Comparison of ENCODE assay signal across 8 mouse cellular contexts in genomic region chrX:75381699-75382098, GRCm38 (mm10). TPM values are rescaled to one million over a fixed set of nuclear protein-coding genes. Genes with fewer than 3 reads are reported as not detected.
DNase-seq lines count a peak whose midpoint lies in the region; ATAC-seq and TF ChIP-seq lines count a peak whose summit lies in the region.

No protein-coding gene starts in this region.

- H3K9me3 ChIP-seq in megakaryocyte, embryonic 14.5 days = no peaks in the 10 kb centered on the region
- no peaks in the 10 kb centered on the region for H3K9me3 ChIP-seq in limb, embryonic 10.5 days (replicated peaks)

- ATAC-seq in megakaryocyte, adult 5-6 weeks (ENCODE audit: poor library complexity, severe bottlenecking) = no peak

- WGBS in cerebellum, adult 2 months = 59% methylated on average over 5 of the region's 5 CpGs
- WGBS in limb, embryonic 10.5 days = 84% methylated on average over 5 of the region's 5 CpGs

- H3K4me3 ChIP-seq in cerebellum, adult 2 months (replicated peaks; ENCODE audit: insufficient read depth, low read depth, low read length) = peak overlapping the region; percentile 99
- H3K4me3 ChIP-seq in megakaryocyte, embryonic 14.5 days (replicated peaks) = peak overlapping the region; percentile 93
- peak overlapping the region; percentile 57 for H3K4me3 ChIP-seq in limb, embryonic 10.5 days

- DNase-seq in cerebellum, adult 2 months = peak in 1 of 2 experiments; percentile 0
- DNase-seq in cerebellum, postnatal 36 days = no peak
- no peak for DNase-seq in limb, embryonic 10.5 days (ENCODE audit: low spot score)
- peak; percentile 19 for DNase-seq in splenic B cell, adult 2 months (ENCODE audit: low read depth, low spot score)
- no peak for DNase-seq in adipocyte (ENCODE audit: low spot score)
- no peak for DNase-seq in layer of hippocampus, adult 9-10 months (ENCODE audit: low spot score)

- H3K36me3 ChIP-seq in megakaryocyte, embryonic 14.5 days (replicated peaks; ENCODE audit: low read length) = no peaks in the 10 kb centered on the region
- H3K36me3 ChIP-seq in limb, embryonic 10.5 days = no peaks in the 10 kb centered on the region
- H3K36me3 ChIP-seq in splenic B cell, adult 2 months (ENCODE audit: control insufficient read depth, insufficient read depth, low read length, poor library complexity, severe bottlenecking) = no peaks in the 10 kb centered on the region

- no peak overlapping the region for H3K27ac ChIP-seq in cerebellum, adult 2 months (ENCODE audit: insufficient read depth, low read length)
- H3K27ac ChIP-seq in limb, embryonic 10.5 days = peak overlapping the region; percentile 85

- no peak for TF ChIP-seq POLR2A in cerebellum, adult 2 months (IDR thresholded peaks at IDR 0.05; ENCODE audit: borderline replicate concordance, insufficient read depth, low read length)

- H3K27me3 ChIP-seq in cerebellum, adult 2 months (ENCODE audit: control insufficient read depth, insufficient read depth, low read length) = no peaks in the 10 kb centered on the region
- peaks cover 2% of the 10 kb centered on the region for H3K27me3 ChIP-seq in megakaryocyte, embryonic 14.5 days (replicated peaks)
- no peaks in the 10 kb centered on the region for H3K27me3 ChIP-seq in limb, embryonic 10.5 days (ENCODE audit: low read depth, poor library complexity, severe bottlenecking)
- no peaks in the 10 kb centered on the region for H3K27me3 ChIP-seq in splenic B cell, adult 2 months (ENCODE audit: control insufficient read depth, insufficient read depth, low read length, poor library complexity, severe bottlenecking)

- no peaks in the 10 kb centered on the region for H3K4me1 ChIP-seq in cerebellum, adult 2 months (ENCODE audit: control insufficient read depth, insufficient read depth, low read length)
- peaks cover 5% of the 10 kb centered on the region; the same call in 1 of the 2 replicates for H3K4me1 ChIP-seq in megakaryocyte, embryonic 14.5 days
- no peaks in the 10 kb centered on the region for H3K4me1 ChIP-seq in limb, embryonic 10.5 days

- TF ChIP-seq CTCF in cerebellum, adult 2 months (IDR thresholded peaks at IDR 0.05; ENCODE audit: borderline replicate concordance, insufficient read depth, low read depth, low read length) = no peak

RNA-seq across cellular contexts. Expression of gene Fundc2, which starts 0.5 kb away (rescaled TPM):
- 38.3 and 39.4 TPM in 2 replicates for polyA plus RNA-seq in cerebellum, adult 2 months (2012; rRNA removed)
- polyA plus RNA-seq in megakaryocyte, embryonic 14.5 days (2012; ENCODE audit: insufficient read depth, low replicate concordance) = 2.2 TPM in 1 of 2 replicates, not detected in the other
- 23.5 and 28.2 TPM in 2 replicates for total RNA-seq in megakaryocyte, adult 5-6 weeks (2015)
- 25.3 and 40.4 TPM in 2 replicates for total RNA-seq in megakaryocyte, adult 5-6 weeks (2017)
- 27.6 and 32.5 TPM in 2 replicates for polyA plus RNA-seq in limb, embryonic 10.5 days (2016; fragmentation: Nextera tagmentation; extraction: Ambion mirVana)

RNA-seq across cellular contexts. Expression of gene F8, which starts 0.7 kb away (rescaled TPM):
- 0.74 and 0.75 TPM in 2 replicates for polyA plus RNA-seq in cerebellum, adult 2 months (2012; rRNA removed)
- not detected in 2 replicates for polyA plus RNA-seq in megakaryocyte, embryonic 14.5 days (2012; ENCODE audit: insufficient read depth, low replicate concordance)
- total RNA-seq in megakaryocyte, adult 5-6 weeks (2015) = 0.29 and 1.1 TPM in 2 replicates
- 0.29 and 0.41 TPM in 2 replicates for total RNA-seq in megakaryocyte, adult 5-6 weeks (2017)
- polyA plus RNA-seq in limb, embryonic 10.5 days (2016; fragmentation: Nextera tagmentation; extraction: Ambion mirVana) = 0.87 and 1.2 TPM in 2 replicates

RNA-seq across cellular contexts. Expression of gene Cmc4, which starts 34.7 kb away (rescaled TPM):
- 20.3 and 20.6 TPM in 2 replicates for polyA plus RNA-seq in cerebellum, adult 2 months (2012; rRNA removed)
- 4.2 and 7.9 TPM in 2 replicates for polyA plus RNA-seq in megakaryocyte, embryonic 14.5 days (2012; ENCODE audit: insufficient read depth, low replicate concordance)
- total RNA-seq in megakaryocyte, adult 5-6 weeks (2015) = 19.0 and 21.9 TPM in 2 replicates
- total RNA-seq in megakaryocyte, adult 5-6 weeks (2017) = 6.6 and 6.8 TPM in 2 replicates
- 12.5 and 13.5 TPM in 2 replicates for polyA plus RNA-seq in limb, embryonic 10.5 days (2016; fragmentation: Nextera tagmentation; extraction: Ambion mirVana)

RNA-seq across cellular contexts. Expression of gene Mtcp1, which starts 34.7 kb away (rescaled TPM):
- 8.3 and 10.1 TPM in 2 replicates for polyA plus RNA-seq in cerebellum, adult 2 months (2012; rRNA removed)
- 0.10 and 0.71 TPM in 2 replicates for polyA plus RNA-seq in megakaryocyte, embryonic 14.5 days (2012; ENCODE audit: insufficient read depth, low replicate concordance)
- 3.6 and 4.5 TPM in 2 replicates for total RNA-seq in megakaryocyte, adult 5-6 weeks (2015)
- total RNA-seq in megakaryocyte, adult 5-6 weeks (2017) = 9.6 and 10.8 TPM in 2 replicates
- polyA plus RNA-seq in limb, embryonic 10.5 days (2016; fragmentation: Nextera tagmentation; extraction: Ambion mirVana) = 7.8 and 9.4 TPM in 2 replicates

RNA-seq across cellular contexts. Expression of gene Brcc3, which starts 34.7 kb away (rescaled TPM):
- 24.9 and 26.4 TPM in 2 replicates for polyA plus RNA-seq in cerebellum, adult 2 months (2012; rRNA removed)
- polyA plus RNA-seq in megakaryocyte, embryonic 14.5 days (2012; ENCODE audit: insufficient read depth, low replicate concordance) = 2.5 and 9.9 TPM in 2 replicates
- total RNA-seq in megakaryocyte, adult 5-6 weeks (2015) = 33.0 and 34.8 TPM in 2 replicates
- total RNA-seq in megakaryocyte, adult 5-6 weeks (2017) = 26.0 and 29.6 TPM in 2 replicates
- polyA plus RNA-seq in limb, embryonic 10.5 days (2016; fragmentation: Nextera tagmentation; extraction: Ambion mirVana) = 79.1 and 85.6 TPM in 2 replicates
